Mouse (Mus musculus) liver, embryonic 12.5 days (tissue): Measurements from ENCODE around the gene Hjurp. TPM values are rescaled to one million over a fixed set of nuclear protein-coding genes. Genes with fewer than 3 reads are reported as not detected.

Source experiments
- ATAC-seq: fragments of 200-750 bp; cut with Nextera tagmentation; 2 replicates; pipeline ENCODE4 v1.8.0; 2017; ENCODE audit warnings: moderate number of reproducible peaks, mild to moderate bottlenecking, moderate library complexity
- H3K27ac ChIP-seq: fragments of 300-500 bp; sonication (generic); 2 replicates; pipeline ENCODE4 v1.5.1; 2016; ENCODE audit warnings: mild to moderate bottlenecking
- H3K27me3 ChIP-seq: fragments of 300-500 bp; sonication (generic); replicated peaks from 2 replicates; pipeline ENCODE4 v1.6.1; 2016; ENCODE audit warnings: mild to moderate bottlenecking, moderate library complexity
- H3K36me3 ChIP-seq: fragments of 300-500 bp; sonication (generic); 2 replicates; pipeline ENCODE4 v1.6.1; 2016; ENCODE audit warnings: mild to moderate bottlenecking, moderate library complexity
- H3K4me1 ChIP-seq: fragments of 300-500 bp; sonication (generic); 2 replicates; pipeline ENCODE4 v1.6.1; 2016
- H3K4me2 ChIP-seq: fragments of 300-500 bp; sonication (generic); 2 replicates; pipeline ENCODE4 v1.6.1; 2016; ENCODE audit warnings: mild to moderate bottlenecking, moderate library complexity
- H3K4me3 ChIP-seq: fragments of 300-500 bp; sonication (generic); 2 replicates; pipeline ENCODE4 v1.5.1; 2016; ENCODE audit warnings: mild to moderate bottlenecking, moderate library complexity
- H3K9ac ChIP-seq: fragments of 300-500 bp; sonication (generic); 2 replicates; pipeline ENCODE4 v1.6.1; 2016; ENCODE audit warnings: mild to moderate bottlenecking, moderate library complexity
- H3K9me3 ChIP-seq: fragments of 300-500 bp; sonication (generic); replicated peaks from 2 replicates; pipeline ENCODE4 v1.6.1; 2016; ENCODE audit warnings: mild to moderate bottlenecking, moderate library complexity
- whole genome bisulfite sequencing: fragments of 180-500 bp; shearing (Covaris S2); methylation state at CpG from one replicate; pipeline ENCODE4 v1.1.7; 2016; ENCODE audit not compliant: insufficient replicate concordance; 5-methylcytosine and 5-hydroxymethylcytosine counted together
- polyA plus RNA-seq: library from polyadenylated mRNA; unstranded; fragments of >200 nt; fragmentation: Nextera tagmentation; extraction: Ambion mirVana; gene quantifications from 2 replicates; pipeline ENCODE4 v1.2.1, GENCODE M21; 2016

The Hjurp gene
- polyA plus RNA-seq, 1 experiment from 2014 or later = 106 TPM

DNA sequence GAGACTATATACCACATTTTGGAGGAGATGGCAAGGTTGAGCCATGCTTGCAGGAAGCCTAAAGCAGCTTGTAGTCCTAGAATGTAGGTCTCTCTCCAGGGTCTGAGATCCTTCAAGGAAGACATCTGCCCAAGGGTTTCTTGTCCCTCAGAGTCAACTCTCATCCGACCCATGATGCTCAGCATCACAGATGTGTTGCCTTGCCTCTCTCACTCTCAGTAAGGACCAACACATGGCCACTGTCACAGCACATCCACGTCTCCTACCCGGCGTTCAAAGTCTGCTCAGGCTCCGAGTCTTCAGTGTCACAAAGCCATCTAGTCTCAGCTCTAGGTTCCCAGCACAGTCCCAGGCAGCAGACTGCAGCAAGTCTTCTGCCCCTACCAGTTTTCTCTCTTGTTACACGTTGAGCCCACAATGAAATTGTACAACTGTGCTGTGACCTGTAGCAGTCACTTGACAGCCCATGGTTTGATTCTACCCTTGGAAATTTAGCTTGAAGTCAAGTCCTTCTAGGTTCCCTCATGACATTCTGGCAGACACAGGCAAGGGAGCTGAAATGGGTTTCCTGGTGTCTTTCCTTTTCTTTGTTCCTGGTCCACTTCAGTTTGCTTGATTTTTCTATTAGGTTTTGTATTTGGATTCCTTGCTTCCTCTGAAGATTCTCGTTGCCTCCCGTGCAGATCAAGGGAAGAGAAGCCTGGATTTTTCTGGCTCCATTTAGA lies 27.0 kb upstream of the Hjurp start:
- 47% methylated on average over 8 of the region's 8 CpGs for WGBS
- ATAC-seq = no peak
- peaks cover 61% of the 10 kb centered on the region for H3K9me3 ChIP-seq

DNA sequence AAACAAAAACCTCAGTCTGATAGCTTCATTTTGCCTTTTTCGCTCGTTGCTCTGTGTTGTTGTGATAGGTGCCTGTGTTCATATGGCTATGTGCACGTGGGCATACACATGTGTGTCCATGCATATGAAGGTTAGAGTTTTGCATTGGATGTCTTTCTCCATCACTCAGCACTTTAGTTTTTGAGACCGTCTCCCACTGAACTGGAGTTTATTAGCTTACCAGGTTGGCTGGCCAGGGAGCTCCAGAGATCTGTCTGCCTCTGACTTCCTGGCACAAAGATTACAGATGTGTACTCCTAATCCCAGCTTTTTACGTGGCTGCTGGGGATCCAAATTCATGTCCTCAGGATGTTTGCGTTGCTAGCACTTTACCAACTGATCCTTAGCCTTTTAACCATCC lies 26.3 kb upstream of the Hjurp start:
- Histone ChIP-seq H3K9me3 (peaks cover 57% of the 10 kb centered on the region), H3K4me1 (no peaks in the 10 kb centered on the region), H3K27ac (no peak overlapping the region), H3K9ac (no peak overlapping the region), H3K4me2 (no peak overlapping the region), H3K27me3 (no peaks in the 10 kb centered on the region), H3K4me3 (no peak overlapping the region), H3K36me3 (no peaks in the 10 kb centered on the region)
- no peak for ATAC-seq
- WGBS = 47% methylated on average over 6 of the region's 6 CpGs

More for the DNA sequence above, 27.0 kb upstream of the Hjurp start:
- Histone ChIP-seq H3K27me3 (no peaks in the 10 kb centered on the region), H3K4me3 (no peak overlapping the region), H3K4me2 (no peak overlapping the region), H3K9ac (no peak overlapping the region), H3K4me1 (no peaks in the 10 kb centered on the region), H3K27ac (no peak overlapping the region), H3K36me3 (no peaks in the 10 kb centered on the region)

DNA sequence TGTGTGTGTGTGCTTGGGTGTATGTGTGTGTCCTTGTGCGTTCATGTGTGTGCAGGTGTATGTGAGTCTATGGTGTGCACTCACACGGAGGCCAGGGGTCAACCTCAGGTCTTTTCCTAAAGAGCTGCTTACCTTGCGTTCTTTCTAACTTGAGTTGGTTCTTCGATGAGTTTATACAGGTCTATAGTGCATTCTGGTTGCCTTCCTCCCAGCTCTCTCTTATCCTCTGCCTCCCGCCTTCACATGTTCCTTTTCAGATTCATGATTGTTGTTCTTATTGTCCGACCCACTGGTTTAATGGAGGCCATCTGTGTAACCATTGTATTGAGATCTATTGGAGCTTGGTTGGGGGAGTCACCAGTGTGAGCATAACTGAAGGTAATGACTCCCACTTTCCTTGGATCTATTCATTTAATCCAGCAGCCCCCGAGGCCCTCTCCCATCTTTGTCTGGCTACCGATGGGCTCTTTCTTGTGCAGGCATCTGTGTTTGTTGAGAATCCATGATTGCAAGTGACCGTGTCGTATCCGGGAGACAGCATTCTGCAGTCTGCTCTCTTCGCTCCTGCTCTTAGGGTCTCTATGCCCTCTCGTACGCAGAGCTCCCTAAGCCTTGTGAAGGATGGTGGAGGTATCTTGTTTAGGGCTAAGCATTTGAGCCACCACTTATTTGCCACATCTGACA lies 24.8 kb upstream of the Hjurp start:
- Histone ChIP-seq H3K27ac (no peak overlapping the region), H3K4me2 (no peak overlapping the region), H3K36me3 (no peaks in the 10 kb centered on the region), H3K9me3 (peaks cover 49% of the 10 kb centered on the region), H3K4me3 (no peak overlapping the region), H3K27me3 (no peaks in the 10 kb centered on the region), H3K4me1 (no peaks in the 10 kb centered on the region), H3K9ac (no peak overlapping the region)
- 51% methylated on average over 14 of the region's 14 CpGs for WGBS
- no peak for ATAC-seq

DNA sequence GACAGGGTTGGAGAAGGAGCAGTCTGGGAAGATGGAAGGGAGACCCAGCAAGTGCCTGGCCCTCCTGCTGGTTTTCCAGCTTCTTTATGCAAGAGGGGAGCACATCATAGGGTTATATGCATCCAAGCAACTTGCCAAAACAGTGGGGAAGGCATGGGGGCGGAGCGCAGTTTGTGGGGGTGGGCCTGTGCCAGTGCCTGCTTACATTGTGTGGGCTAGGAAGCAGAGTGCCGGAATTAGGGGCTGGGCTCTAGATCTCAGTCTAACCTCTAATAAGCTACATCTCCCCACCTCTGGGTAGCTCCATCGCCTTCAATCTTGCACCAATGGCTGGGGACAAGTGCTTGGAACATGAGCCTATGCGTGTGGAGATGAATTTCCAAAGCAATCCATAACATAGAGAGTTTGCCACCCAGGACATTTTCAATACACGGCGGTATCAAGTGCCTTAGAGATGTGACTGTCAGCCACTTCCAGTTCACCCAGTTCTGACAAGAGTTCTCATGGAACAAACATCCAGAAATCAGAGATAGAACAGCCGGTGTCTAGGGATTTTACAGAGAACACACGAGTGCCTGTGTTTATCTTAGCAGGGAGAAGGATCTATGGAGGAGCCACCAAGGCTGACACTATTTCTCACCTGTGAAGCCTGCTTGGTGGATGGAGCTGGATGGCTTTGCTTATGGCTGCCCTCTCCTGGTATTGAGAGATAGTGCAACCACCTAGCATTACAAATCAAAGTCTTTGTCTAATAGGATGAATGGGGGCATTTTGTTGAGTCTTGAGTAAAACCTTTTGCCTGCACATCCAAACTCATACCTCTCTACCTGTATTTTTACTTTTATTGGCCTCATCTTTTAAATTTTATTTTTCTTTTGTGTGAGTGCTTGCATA lies 23.9 kb upstream of the Hjurp start:
- Histone ChIP-seq H3K9ac (no peak overlapping the region), H3K4me3 (no peak overlapping the region), H3K4me2 (no peak overlapping the region), H3K4me1 (no peaks in the 10 kb centered on the region), H3K27me3 (no peaks in the 10 kb centered on the region), H3K36me3 (no peaks in the 10 kb centered on the region), H3K27ac (no peak overlapping the region), H3K9me3 (peaks cover 45% of the 10 kb centered on the region)
- 55% methylated on average over 9 of the region's 9 CpGs for WGBS
- peak; percentile 15; the same call in 1 of the 2 replicates for ATAC-seq

DNA sequence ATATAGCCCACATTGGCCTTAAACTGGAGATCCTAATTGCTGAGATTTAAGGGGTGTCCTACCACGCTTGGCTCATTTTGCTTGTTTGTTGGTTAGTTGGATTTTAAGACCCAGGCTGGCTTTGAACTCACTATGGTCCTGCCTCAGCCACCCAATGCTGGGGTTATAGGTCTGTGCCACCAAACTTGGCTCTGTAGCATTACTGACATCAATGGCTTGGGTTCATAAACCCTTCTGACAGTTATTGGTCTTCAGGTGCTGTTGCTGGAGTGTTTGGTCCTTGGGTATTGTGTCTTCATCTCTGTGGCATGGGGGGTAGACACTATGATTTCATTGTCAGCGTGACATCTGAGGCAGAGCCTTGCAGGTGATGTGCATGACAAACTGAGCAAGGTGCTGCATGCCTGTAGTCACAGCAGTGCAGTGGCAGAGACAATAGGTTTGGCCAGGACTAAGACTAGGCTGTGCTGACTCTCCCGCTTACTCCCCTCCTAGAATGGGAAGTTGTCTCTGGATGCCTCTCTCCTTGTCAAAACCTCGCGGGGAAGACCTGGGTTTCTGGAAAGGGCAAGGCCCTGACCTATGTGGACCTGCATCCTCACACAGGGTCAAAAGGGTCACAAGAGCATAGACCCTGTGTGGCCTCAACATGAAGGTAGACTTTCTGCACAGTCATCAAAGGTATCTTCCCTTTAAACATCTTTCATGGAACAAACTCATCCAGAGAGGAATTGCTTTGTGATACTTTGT lies 23.0 kb upstream of the Hjurp start:
- ATAC-seq = peak; percentile 35; the same call in 1 of the 2 replicates
- peaks cover 50% of the 10 kb centered on the region for H3K9me3 ChIP-seq
- no peak overlapping the region for H3K9ac ChIP-seq
- H3K4me2 ChIP-seq = no peak overlapping the region
- no peaks in the 10 kb centered on the region for H3K4me1 ChIP-seq
- no peaks in the 10 kb centered on the region for H3K36me3 ChIP-seq
- WGBS = 26% methylated on average over 5 of the region's 5 CpGs
- no peaks in the 10 kb centered on the region for H3K27me3 ChIP-seq
- H3K4me3 ChIP-seq = no peak overlapping the region
- no peak overlapping the region for H3K27ac ChIP-seq

DNA sequence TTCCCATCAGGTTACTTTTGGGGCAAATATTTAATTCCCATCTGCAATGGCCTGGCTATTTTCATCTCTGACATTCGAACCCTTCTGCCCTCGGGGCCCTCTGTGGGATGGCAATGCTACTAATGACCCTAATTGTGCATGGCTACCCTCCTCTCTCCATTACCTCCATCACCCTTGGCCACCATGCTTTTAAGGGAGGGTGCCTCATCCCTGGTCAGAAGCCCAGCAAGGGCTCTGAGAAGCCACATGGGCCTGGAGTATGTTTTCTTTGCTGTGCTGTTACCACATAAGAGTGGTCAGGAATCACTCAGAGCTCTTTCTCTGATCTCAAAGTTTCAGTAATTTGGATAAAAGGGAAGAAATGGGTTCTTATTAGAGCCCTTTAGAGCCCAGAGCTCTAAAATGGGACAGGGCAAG lies 22.1 kb upstream of the Hjurp start:
- Histone ChIP-seq H3K9me3 (peaks cover 53% of the 10 kb centered on the region), H3K27ac (no peak overlapping the region), H3K4me2 (no peak overlapping the region), H3K9ac (no peak overlapping the region), H3K36me3 (no peaks in the 10 kb centered on the region), H3K4me1 (no peaks in the 10 kb centered on the region), H3K4me3 (no peak overlapping the region), H3K27me3 (no peaks in the 10 kb centered on the region)
- 68% methylated on average over 2 of the region's 2 CpGs for WGBS
- ATAC-seq = no peak

DNA sequence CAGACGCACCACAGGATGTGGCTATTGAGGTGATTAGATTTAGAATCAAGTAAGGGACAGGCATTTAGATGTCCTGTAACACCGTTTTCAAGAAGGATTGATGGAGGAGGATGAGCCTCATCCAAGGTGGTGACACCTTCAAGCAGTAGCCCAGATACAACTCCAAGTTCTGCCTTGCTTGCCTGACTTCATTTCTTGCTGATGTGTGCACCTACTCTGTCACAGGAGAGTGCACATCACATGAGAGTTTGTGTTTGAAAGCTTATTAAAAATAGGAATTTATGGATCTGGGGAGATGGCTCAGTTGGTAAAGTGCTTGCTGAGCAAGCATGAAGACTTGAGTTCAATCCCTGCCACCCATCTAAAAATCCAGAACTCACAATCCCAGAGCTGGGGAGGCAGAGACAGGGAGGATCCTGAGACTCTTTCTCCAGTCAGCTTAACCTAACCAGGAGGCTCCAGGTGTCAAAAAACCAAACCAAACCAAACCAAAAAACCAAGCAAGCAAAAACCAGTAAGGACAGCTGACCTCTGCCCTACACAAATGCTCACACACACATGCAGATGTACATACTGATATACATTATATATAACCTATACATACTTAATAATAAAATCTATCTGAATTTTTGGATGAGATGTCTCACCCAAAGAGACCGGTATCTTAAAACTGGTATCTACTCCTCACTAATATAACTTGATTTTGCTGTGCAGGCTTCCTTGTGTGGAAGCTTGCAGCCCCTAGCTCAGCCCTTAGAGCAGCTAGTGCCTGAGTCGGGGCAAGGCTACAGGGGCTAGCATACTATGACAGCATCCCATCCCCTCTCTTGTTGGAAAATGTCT lies 21.5 kb upstream of the Hjurp start:
- peaks cover 49% of the 10 kb centered on the region for H3K9me3 ChIP-seq
- H3K4me1 ChIP-seq = no peaks in the 10 kb centered on the region
- no peaks in the 10 kb centered on the region for H3K27me3 ChIP-seq
- H3K4me2 ChIP-seq = no peak overlapping the region
- no peaks in the 10 kb centered on the region for H3K36me3 ChIP-seq
- no peak overlapping the region for H3K27ac ChIP-seq
- no peak overlapping the region for H3K9ac ChIP-seq
- H3K4me3 ChIP-seq = no peak overlapping the region
- ATAC-seq = no peak
- WGBS = 44% methylated on average over 4 of the region's 4 CpGs

DNA sequence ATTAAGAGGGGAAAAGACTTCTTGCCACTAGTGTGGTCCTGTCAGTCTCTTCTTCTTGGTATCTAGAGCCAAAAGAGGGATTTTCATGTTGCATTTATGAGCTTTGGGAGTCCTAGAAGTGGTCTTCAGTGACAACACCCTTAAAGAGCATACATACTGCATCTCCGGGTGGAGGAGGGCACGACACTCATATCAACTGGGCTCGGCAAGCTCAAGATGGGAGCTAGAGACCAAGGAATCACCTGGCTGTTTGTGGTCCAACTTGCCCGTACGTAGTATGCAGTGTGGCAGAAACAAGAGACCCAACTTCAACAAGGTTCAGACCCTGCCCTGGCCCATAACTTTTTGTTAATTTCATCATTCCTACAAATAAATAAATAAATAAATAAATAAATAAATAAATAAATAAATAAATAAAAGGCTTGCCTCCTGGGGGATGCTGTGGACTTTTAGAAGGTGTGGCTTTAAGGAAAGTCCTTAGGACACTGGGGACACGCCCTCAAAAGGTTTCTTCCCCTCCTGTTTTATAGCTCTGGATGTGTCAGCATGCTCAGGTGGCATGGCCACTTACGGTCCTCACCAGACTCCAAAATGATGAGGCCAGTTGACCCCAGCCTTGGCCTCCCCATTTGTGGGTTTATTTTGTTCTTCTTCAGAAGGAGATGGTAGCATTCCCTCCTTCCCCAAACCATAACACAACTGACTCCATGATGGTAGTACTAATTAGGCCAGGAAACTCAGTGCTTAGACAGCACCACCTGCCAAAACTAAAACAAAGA lies 20.2 kb upstream of the Hjurp start:
- no peaks in the 10 kb centered on the region for H3K36me3 ChIP-seq
- H3K4me1 ChIP-seq = no peaks in the 10 kb centered on the region
- no peak for ATAC-seq
- H3K4me2 ChIP-seq = no peak overlapping the region
- WGBS = 51% methylated on average over 7 of the region's 7 CpGs
- no peaks in the 10 kb centered on the region for H3K27me3 ChIP-seq
- H3K4me3 ChIP-seq = no peak overlapping the region
- no peak overlapping the region for H3K9ac ChIP-seq
- no peak overlapping the region for H3K27ac ChIP-seq
- H3K9me3 ChIP-seq = peaks cover 41% of the 10 kb centered on the region

DNA sequence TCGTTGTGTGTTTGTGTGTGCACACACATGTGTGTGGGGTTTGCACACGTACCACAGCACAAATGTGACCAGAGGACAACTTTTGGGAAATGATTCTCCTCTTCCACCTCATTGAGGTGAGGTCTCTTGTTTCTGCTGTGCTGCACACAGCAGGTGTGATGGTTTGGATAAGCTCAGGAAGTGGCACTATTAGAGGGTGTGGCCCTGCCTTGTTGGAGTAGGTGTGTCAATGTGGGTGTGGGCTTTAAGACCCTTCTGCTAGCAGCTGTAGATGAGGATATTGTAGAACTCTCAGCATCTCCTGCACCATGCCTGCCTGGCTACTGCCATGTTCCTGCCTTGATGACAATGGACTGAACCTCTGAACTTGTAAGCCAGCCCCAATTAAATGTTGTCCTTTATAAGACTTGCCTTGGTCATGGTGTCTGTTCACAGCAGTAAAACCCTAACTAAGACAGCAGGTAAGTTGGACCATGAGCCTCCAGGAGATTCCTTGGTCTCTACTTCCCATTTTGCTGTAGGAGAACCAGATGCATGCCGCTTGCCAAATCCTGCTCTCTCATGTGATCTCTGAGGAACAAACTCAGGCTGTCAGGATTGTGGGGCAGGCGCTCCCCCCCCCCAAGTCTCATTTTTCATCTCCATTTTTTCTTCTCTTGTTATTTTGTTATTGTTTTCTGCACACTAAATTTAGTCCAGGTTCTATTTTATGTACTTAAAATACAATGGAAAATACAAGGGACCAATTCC lies 18.9 kb upstream of the Hjurp start:
- 56% methylated on average over 4 of the region's 4 CpGs for WGBS
- Histone ChIP-seq H3K4me3 (no peak overlapping the region), H3K4me1 (no peaks in the 10 kb centered on the region), H3K27me3 (no peaks in the 10 kb centered on the region), H3K4me2 (no peak overlapping the region), H3K9ac (no peak overlapping the region), H3K27ac (no peak overlapping the region), H3K9me3 (peaks cover 45% of the 10 kb centered on the region), H3K36me3 (no peaks in the 10 kb centered on the region)
- ATAC-seq = peak; percentile 13; the same call in 1 of the 2 replicates

DNA sequence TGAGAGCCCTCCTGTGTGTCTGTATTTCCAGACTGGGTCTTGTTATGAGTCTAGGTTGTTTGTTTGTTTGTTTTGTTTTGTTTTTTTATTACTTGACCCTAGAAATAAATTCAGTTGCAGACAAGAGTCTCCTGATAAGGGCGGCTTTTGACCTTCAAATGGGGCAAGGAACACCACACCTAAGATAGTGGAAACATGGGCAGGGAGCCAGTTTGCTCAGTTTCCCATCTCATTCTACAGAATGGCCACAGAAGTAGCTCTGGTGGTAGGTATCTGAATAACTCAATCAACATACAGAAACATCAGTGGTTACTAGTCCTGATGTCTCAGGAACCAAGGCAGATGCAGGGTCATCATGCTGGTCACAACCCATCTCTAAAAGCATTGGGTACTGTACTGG lies 17.2 kb upstream of the Hjurp start:
- Histone ChIP-seq H3K9me3 (peaks cover 41% of the 10 kb centered on the region), H3K27ac (no peak overlapping the region), H3K9ac (no peak overlapping the region), H3K27me3 (no peaks in the 10 kb centered on the region), H3K4me3 (no peak overlapping the region), H3K4me2 (no peak overlapping the region), H3K4me1 (no peaks in the 10 kb centered on the region), H3K36me3 (no peaks in the 10 kb centered on the region)
- no peak for ATAC-seq
- 13% methylated on average over 1 of the region's 1 CpGs for WGBS
